ENCODE assay signal across 18 mouse cellular contexts in the genomic region with DNA sequence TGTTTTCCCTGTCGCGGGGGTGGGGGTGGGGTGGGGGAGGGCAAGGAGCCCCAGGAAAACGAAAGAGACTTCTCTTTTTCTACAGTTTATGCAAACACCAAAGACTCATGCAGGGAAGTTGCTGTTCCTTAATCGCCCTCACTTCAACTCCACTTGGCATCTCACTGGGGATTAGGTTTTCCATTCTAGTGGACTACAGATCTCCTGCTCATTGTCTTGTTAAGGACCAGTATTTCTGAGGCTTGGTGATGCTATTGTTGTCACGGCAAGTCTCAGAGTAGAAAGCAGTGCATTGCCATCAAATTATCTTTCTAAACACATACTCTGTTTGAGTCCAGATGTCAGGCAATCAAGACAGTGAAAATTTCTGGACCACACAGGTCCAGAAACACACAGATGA. TPM values are rescaled to one million over a fixed set of nuclear protein-coding genes. Genes with fewer than 3 reads are reported as not detected.
"Had no signal": no experiment of that assay in that cellular context is flagged by ENCODE, and none has a peak within 500 bp of the region (broad histone marks: within the 10 kb centered on the region; RNA-seq: fewer than 3 reads in every experiment).

No protein-coding gene starts in this region.

- ATAC-seq: lung, postnatal 0 days had no signal

- H3K9ac ChIP-seq: liver, embryonic 15.5 days; neural tube, embryonic 12.5 days; stomach, embryonic 15.5 days had no signal

- H3K4me2 ChIP-seq: liver, embryonic 11.5 days; liver, embryonic 15.5 days; neural tube, embryonic 12.5 days; stomach, embryonic 15.5 days had no signal

- H3K9me3 ChIP-seq: limb, embryonic 10.5 days; liver, embryonic 15.5 days; neural tube, embryonic 12.5 days; stomach, embryonic 15.5 days had no signal

- H3K4me3 ChIP-seq: layer of hippocampus, adult 2 months; limb, embryonic 10.5 days; liver, embryonic 15.5 days; neural tube, embryonic 12.5 days; stomach, embryonic 15.5 days had no signal

- H3K27ac ChIP-seq: layer of hippocampus, adult 2 months; limb, embryonic 10.5 days; liver, embryonic 15.5 days; neural tube, embryonic 12.5 days; stomach, embryonic 15.5 days had no signal

- H3K36me3 ChIP-seq: limb, embryonic 10.5 days; liver, embryonic 15.5 days; neural tube, embryonic 12.5 days; stomach, embryonic 15.5 days had no signal

- H3K27me3 ChIP-seq: liver, embryonic 15.5 days; neural tube, embryonic 12.5 days; stomach, embryonic 15.5 days had no signal

- H3K4me1 ChIP-seq: liver, embryonic 15.5 days; stomach, embryonic 15.5 days had no signal

- DNase-seq: kidney, postnatal 10 days; kidney, postnatal 4 days; lung, adult 2 months; lung, postnatal 36 days; midbrain, embryonic 14.5 days; right cerebral cortex, postnatal 14 days; thymus, adult 2 months; thymus, postnatal 25 days had no signal

RNA-seq across cellular contexts. Expression of gene Lrrc4c, which starts 2.9 kb away (rescaled TPM):
- total RNA-seq: megakaryocyte progenitor cell, adult 5-6 weeks; monocyte, adult 5-6 weeks; neutrophil, adult 5-6 weeks had no signal
